Mouse (Mus musculus): ENCODE results near the gene Snrk. TPM values are rescaled to one million over a fixed set of nuclear protein-coding genes. Genes with fewer than 3 reads are reported as not detected.

Gene Snrk
- polyA plus RNA-seq, 1 experiment: 51.2 TPM

- no peak overlapping the region for H3K27ac ChIP-seq (ENCODE audit: insufficient read depth, low read length)
Measured at GRCm38 (mm10) chr9:122085550-122086205, 31.4 kb upstream of the Snrk start.

DNA sequence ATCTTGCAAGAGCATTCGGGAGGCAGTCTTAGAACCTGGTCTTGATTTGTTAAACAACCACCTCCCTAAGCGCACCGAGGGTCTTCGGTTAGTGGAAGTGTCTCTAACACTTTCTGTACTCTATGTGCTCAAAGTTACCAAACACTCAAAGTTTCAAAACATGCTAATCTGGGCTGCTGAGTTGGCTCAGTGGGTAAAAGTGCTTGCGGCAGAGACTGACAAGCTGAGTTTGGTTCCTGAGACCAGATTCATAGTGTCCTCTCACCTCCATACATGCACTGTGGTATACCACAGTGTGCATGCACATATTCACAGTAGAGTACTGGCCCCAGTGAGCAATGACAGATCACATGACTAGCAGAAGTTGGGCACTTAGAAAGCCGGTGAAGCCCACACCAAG is 30.0 kb upstream of the Snrk start:
- Histone ChIP-seq H3K27ac (ENCODE audit: insufficient read depth, low read length) (no peak overlapping the region), H3K4me1 (ENCODE audit: control insufficient read depth, insufficient read depth, low read length) (no peaks in the 10 kb centered on the region), H3K4me3 (ENCODE audit: insufficient read depth, low read length) (no peak overlapping the region)
- TF ChIP-seq POLR2A (IDR thresholded peaks at IDR 0.05; ENCODE audit: low read depth, low read length) (no peak), CTCF (IDR thresholded peaks at IDR 0.05; ENCODE audit: borderline replicate concordance, insufficient read depth, low read length) (no peak)

More at GRCm38 (mm10) chr9:122085550-122086205, 31.4 kb upstream of the Snrk start:
- TF ChIP-seq CTCF (IDR thresholded peaks at IDR 0.05; ENCODE audit: borderline replicate concordance, insufficient read depth, low read length) (no peak), POLR2A (IDR thresholded peaks at IDR 0.05; ENCODE audit: low read depth, low read length) (no peak)
- Histone ChIP-seq H3K4me3 (ENCODE audit: insufficient read depth, low read length) (no peak overlapping the region), H3K4me1 (ENCODE audit: control insufficient read depth, insufficient read depth, low read length) (no peaks in the 10 kb centered on the region)

- Histone ChIP-seq H3K4me3 (ENCODE audit: insufficient read depth, low read length) (no peak overlapping the region), H3K4me1 (ENCODE audit: control insufficient read depth, insufficient read depth, low read length) (no peaks in the 10 kb centered on the region), H3K27ac (ENCODE audit: insufficient read depth, low read length) (no peak overlapping the region)
- TF ChIP-seq POLR2A (IDR thresholded peaks at IDR 0.05; ENCODE audit: low read depth, low read length) (no peak), CTCF (IDR thresholded peaks at IDR 0.05; ENCODE audit: borderline replicate concordance, insufficient read depth, low read length) (no peak)
Measured at GRCm38 (mm10) chr9:122091171-122091570, 25.9 kb upstream of the Snrk start.

- Histone ChIP-seq H3K4me1 (ENCODE audit: control insufficient read depth, insufficient read depth, low read length) (no peaks in the 10 kb centered on the region), H3K4me3 (ENCODE audit: insufficient read depth, low read length) (no peak overlapping the region), H3K27ac (ENCODE audit: insufficient read depth, low read length) (no peak overlapping the region)
- no peak for TF ChIP-seq CTCF (IDR thresholded peaks at IDR 0.05; ENCODE audit: borderline replicate concordance, insufficient read depth, low read length)
- no peak for TF ChIP-seq POLR2A (IDR thresholded peaks at IDR 0.05; ENCODE audit: low read depth, low read length)
Measured at GRCm38 (mm10) chr9:122091782-122092228, 25.3 kb upstream of the Snrk start.

DNA sequence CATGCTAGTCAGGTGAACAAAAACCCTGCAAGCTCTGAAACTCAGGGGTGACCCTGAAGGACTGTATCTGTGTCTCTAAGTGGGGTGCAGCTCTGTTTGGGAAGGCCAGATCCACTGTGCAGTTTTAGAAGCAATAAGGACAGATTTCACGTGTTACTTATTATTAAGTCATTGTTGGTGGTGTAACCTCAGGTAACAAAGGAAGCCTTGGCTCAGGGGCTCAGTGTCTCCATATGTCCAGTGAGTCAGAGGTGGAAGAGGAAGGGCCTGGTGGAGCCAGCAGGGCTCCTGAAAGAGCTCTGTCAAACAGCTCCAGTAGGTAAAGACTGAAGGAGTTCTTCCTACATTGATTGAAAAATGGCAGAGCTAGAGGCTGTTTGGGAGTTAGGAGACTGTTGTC is 22.9 kb upstream of the Snrk start:
- Histone ChIP-seq H3K4me3 (ENCODE audit: insufficient read depth, low read length) (no peak overlapping the region), H3K4me1 (ENCODE audit: control insufficient read depth, insufficient read depth, low read length) (peaks cover 2% of the 10 kb centered on the region; the same call in 1 of the 2 replicates), H3K27ac (ENCODE audit: insufficient read depth, low read length) (no peak overlapping the region)
- TF ChIP-seq CTCF (IDR thresholded peaks at IDR 0.05; ENCODE audit: borderline replicate concordance, insufficient read depth, low read length): no peak
- no peak for TF ChIP-seq POLR2A (IDR thresholded peaks at IDR 0.05; ENCODE audit: low read depth, low read length)

- TF ChIP-seq CTCF (IDR thresholded peaks at IDR 0.05; ENCODE audit: borderline replicate concordance, insufficient read depth, low read length): no peak
- TF ChIP-seq POLR2A (IDR thresholded peaks at IDR 0.05; ENCODE audit: low read depth, low read length): no peak
- no peak overlapping the region for H3K4me3 ChIP-seq (ENCODE audit: insufficient read depth, low read length)
- no peak overlapping the region for H3K27ac ChIP-seq (ENCODE audit: insufficient read depth, low read length)
- H3K4me1 ChIP-seq (ENCODE audit: control insufficient read depth, insufficient read depth, low read length): peaks cover 6% of the 10 kb centered on the region; the same call in 1 of the 2 replicates
Measured at GRCm38 (mm10) chr9:122096822-122097511, 20.1 kb upstream of the Snrk start.

DNA sequence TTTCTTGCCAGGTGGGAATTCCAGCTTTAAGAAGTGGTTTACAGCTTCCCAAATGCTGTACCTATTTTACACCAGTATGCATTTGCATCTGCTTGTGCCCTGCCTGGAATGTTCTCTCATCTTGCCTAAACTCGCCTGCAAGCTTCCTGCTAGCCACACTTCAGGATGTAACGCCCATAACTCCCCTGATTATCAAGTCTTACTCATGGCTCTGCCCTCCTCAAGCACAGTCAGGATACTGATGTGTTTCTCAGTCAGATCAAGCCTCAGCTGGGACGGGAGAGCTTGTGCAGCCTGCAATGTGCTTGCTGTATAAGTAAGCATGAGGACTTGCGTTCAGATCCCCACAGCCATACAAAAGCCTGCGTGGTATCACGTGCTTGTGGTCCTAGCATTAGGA is 19.5 kb upstream of the Snrk start:
- Histone ChIP-seq H3K27ac (ENCODE audit: insufficient read depth, low read length) (no peak overlapping the region), H3K4me1 (ENCODE audit: control insufficient read depth, insufficient read depth, low read length) (peaks cover 7% of the 10 kb centered on the region; the same call in 1 of the 2 replicates), H3K4me3 (ENCODE audit: insufficient read depth, low read length) (no peak overlapping the region)
- TF ChIP-seq CTCF (IDR thresholded peaks at IDR 0.05; ENCODE audit: borderline replicate concordance, insufficient read depth, low read length): no peak
- TF ChIP-seq POLR2A (IDR thresholded peaks at IDR 0.05; ENCODE audit: low read depth, low read length): no peak

DNA sequence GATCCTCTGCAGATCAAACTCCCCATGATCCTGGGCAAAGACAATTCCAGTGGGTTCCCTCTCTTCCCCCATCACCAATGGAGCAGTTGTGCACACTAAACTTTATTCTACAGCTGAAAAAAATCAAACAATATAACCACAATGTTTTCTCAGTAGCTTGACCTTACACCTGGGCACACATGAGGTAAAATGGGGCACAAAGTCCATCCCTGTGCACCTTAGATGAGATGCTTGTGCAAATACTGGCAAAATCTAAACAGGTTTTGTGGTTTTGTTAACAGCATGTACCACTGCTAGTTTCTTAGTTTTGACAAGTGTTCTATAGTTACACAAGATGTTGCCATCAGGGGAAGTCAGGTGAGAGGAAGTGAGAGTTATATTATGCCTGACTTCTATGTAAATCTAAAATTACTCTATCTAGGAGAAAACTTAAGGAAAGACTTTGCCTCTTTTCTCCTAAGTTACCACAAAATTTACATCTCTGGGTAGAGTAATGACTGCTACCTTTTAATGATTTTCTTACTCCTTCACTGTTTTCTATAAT is 16.4 kb upstream of the Snrk start:
- Histone ChIP-seq H3K27ac (ENCODE audit: insufficient read depth, low read length) (no peak overlapping the region), H3K4me1 (ENCODE audit: control insufficient read depth, insufficient read depth, low read length) (peaks cover 7% of the 10 kb centered on the region; the same call in 1 of the 2 replicates), H3K4me3 (ENCODE audit: insufficient read depth, low read length) (no peak overlapping the region)
- TF ChIP-seq POLR2A (IDR thresholded peaks at IDR 0.05; ENCODE audit: low read depth, low read length) (no peak), CTCF (IDR thresholded peaks at IDR 0.05; ENCODE audit: borderline replicate concordance, insufficient read depth, low read length) (no peak)

GRCm38 (mm10) chr9:122101196-122101595 is 15.9 kb upstream of the Snrk start:
- Histone ChIP-seq H3K4me1 (ENCODE audit: control insufficient read depth, insufficient read depth, low read length) (peaks cover 7% of the 10 kb centered on the region; the same call in 1 of the 2 replicates), H3K27ac (ENCODE audit: insufficient read depth, low read length) (no peak overlapping the region), H3K4me3 (ENCODE audit: insufficient read depth, low read length) (no peak overlapping the region)
- no peak for TF ChIP-seq POLR2A (IDR thresholded peaks at IDR 0.05; ENCODE audit: low read depth, low read length)
- no peak for TF ChIP-seq CTCF (IDR thresholded peaks at IDR 0.05; ENCODE audit: borderline replicate concordance, insufficient read depth, low read length)
